Mouse (Mus musculus): ENCODE measurements around the gene Rbm41.

The Rbm41 gene

GRCm38 (mm10) chrX:139997740-139998690, at the start of gene Rbm41:
TSS of gene Rbm41 (minus strand) at chrX:139998595.
- DNase-seq = peak; percentile 58

GRCm38 (mm10) chrX:139998691-139999065, 283 bp upstream of the Rbm41 start:
- no peak for DNase-seq

- DNase-seq = no peak
These were observed 16.3 kb downstream of the Rbm41 start for GRCm38 (mm10) chrX:139982115-139982514.

GRCm38 (mm10) chrX:139933507-139933906, 64.9 kb downstream of the Rbm41 start:
- no peak for DNase-seq

- no peak for DNase-seq
These were observed 65.9 kb downstream of the Rbm41 start for GRCm38 (mm10) chrX:139932472-139932871.

- DNase-seq = no peak
These were observed 77.8 kb downstream of the Rbm41 start for GRCm38 (mm10) chrX:139920572-139920971.

GRCm38 (mm10) chrX:139891387-139891786, 107.0 kb downstream of the Rbm41 start:
- no peak for DNase-seq

- no peak for DNase-seq
These were observed 115.2 kb downstream of the Rbm41 start for GRCm38 (mm10) chrX:139883221-139883620.

GRCm38 (mm10) chrX:139877936-139878335, 120.5 kb downstream of the Rbm41 start:
- DNase-seq = no peak

- DNase-seq = no peak
These were observed 121.3 kb downstream of the Rbm41 start for GRCm38 (mm10) chrX:139877105-139877504.

GRCm38 (mm10) chrX:139870938-139871791, 127.2 kb downstream of the Rbm41 start, which contains the start of gene Morc4:
TSS of gene Morc4 (minus strand) at chrX:139871677.
- peak; percentile 1 for DNase-seq

GRCm38 (mm10) chrX:139870300-139870711, 128.1 kb downstream of the Rbm41 start:
- no peak for DNase-seq

- DNase-seq = no peak
These were observed 139.0 kb downstream of the Rbm41 start for GRCm38 (mm10) chrX:139859402-139859801.

- DNase-seq = no peak
These were observed 143.6 kb downstream of the Rbm41 start for GRCm38 (mm10) chrX:139854795-139855194.

- no peak for DNase-seq
These were observed 157.3 kb downstream of the Rbm41 start for GRCm38 (mm10) chrX:139841091-139841490.

Data from thymus, postnatal 14 days (tissue).